Mouse (Mus musculus) intestine, embryonic 16.5 days (tissue): ENCODE data around the gene Fntb. TPM values are rescaled to one million over a fixed set of nuclear protein-coding genes. Genes with fewer than 3 reads are reported as not detected.

Experiments
- ATAC-seq: fragments of 200-750 bp; cut with Nextera tagmentation; 2 replicates; pipeline ENCODE4 v1.8.0; 2017; ENCODE audit warnings: moderate TSS enrichment, moderate library complexity
- H3K27ac ChIP-seq: fragments of 300-500 bp; sonication (generic); 2 replicates; pipeline ENCODE4 v1.5.1; 2014; ENCODE audit warnings: mild to moderate bottlenecking, low read length
- H3K27me3 ChIP-seq: fragments of 300-500 bp; sonication (generic); replicated peaks from 2 replicates; pipeline ENCODE4 v1.6.1; 2014; ENCODE audit warnings: low read length, control low read depth, mixed read lengths; ENCODE audit not compliant: control insufficient read depth, insufficient read depth
- H3K36me3 ChIP-seq: fragments of 300-500 bp; sonication (generic); 2 replicates; pipeline ENCODE4 v1.6.1; 2014; ENCODE audit warnings: low read length, control low read depth; ENCODE audit not compliant: control insufficient read depth, insufficient read depth
- H3K4me1 ChIP-seq: fragments of 300-500 bp; sonication (generic); 2 replicates; pipeline ENCODE4 v1.6.1; 2014; ENCODE audit warnings: low read length, control low read depth, mixed read lengths; ENCODE audit not compliant: control insufficient read depth, insufficient read depth
- H3K4me2 ChIP-seq: fragments of 300-500 bp; sonication (generic); 2 replicates; pipeline ENCODE4 v1.6.1; 2014; ENCODE audit warnings: low read depth, low read length, control low read depth
- H3K4me3 ChIP-seq: fragments of 300-500 bp; sonication (generic); 2 replicates; pipeline ENCODE4 v1.5.1; 2014; ENCODE audit warnings: mild to moderate bottlenecking, low read length
- H3K9ac ChIP-seq: fragments of 300-500 bp; sonication (generic); 2 replicates; pipeline ENCODE4 v1.6.1; 2014; ENCODE audit warnings: low read depth, low read length
- H3K9me3 ChIP-seq: fragments of 300-500 bp; sonication (generic); 2 replicates; pipeline ENCODE4 v1.6.1; 2016; ENCODE audit warnings: low read length, control low read depth; ENCODE audit not compliant: control insufficient read depth
- WGBS: fragments of 180-500 bp; shearing (Covaris S2); extraction: QIAGEN DNeasy Blood & Tissue Kit; methylation state at CpG from one replicate; pipeline ENCODE4 v1.1.7; 2014; 5-methylcytosine and 5-hydroxymethylcytosine counted together
- polyA plus RNA-seq: library from polyadenylated mRNA; unstranded; fragments of >200 nt; fragmentation: Nextera tagmentation; extraction: Ambion mirVana; gene quantifications from 2 replicates; pipeline ENCODE4 v1.2.1, GENCODE M21; 2015

Gene Fntb
- polyA plus RNA-seq, 1 experiment from 2014 or later, result 29.5 TPM

- no peak overlapping the region for H3K9ac ChIP-seq
- no peak overlapping the region for H3K27ac ChIP-seq
- no peaks in the 10 kb centered on the region for H3K4me1 ChIP-seq
- H3K9me3 ChIP-seq, result no peaks in the 10 kb centered on the region
- H3K4me3 ChIP-seq, result no peak overlapping the region
- H3K27me3 ChIP-seq, result no peaks in the 10 kb centered on the region
- ATAC-seq, result no peak
- peaks cover 13% of the 10 kb centered on the region; the same call in 1 of the 2 replicates for H3K36me3 ChIP-seq
- H3K4me2 ChIP-seq, result no peak overlapping the region
- 99% methylated on average over 3 of the region's 3 CpGs for WGBS
Measured at GRCm38 (mm10) chr12:76947487-76947886, 182.1 kb downstream of the Fntb start.

DNA sequence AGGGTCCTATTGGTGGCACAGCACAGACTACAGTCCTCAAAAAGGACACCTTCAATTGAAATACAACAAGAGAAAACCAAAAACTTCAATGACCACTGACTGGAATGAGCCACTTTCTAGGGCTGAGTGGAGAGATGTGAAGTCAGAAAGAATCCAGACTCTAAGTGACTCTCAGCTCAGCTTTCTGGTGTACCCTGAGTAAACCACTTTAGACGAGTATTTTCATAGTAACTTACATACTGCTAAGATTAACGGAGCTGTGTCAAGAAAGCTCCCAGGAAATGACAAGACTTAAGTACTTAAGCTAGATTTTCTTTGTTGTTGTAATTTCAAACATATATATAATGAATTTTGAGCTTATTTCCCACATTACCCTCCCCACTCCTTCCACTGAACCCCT, 182.8 kb downstream of the Fntb start:
- Histone ChIP-seq H3K27me3 (no peaks in the 10 kb centered on the region), H3K36me3 (peaks cover 13% of the 10 kb centered on the region; the same call in 1 of the 2 replicates), H3K9ac (no peak overlapping the region), H3K27ac (no peak overlapping the region), H3K9me3 (no peaks in the 10 kb centered on the region), H3K4me1 (no peaks in the 10 kb centered on the region), H3K4me3 (no peak overlapping the region), H3K4me2 (no peak overlapping the region)
- ATAC-seq, result no peak
- WGBS, result 84% methylated on average over 2 of the region's 2 CpGs

DNA sequence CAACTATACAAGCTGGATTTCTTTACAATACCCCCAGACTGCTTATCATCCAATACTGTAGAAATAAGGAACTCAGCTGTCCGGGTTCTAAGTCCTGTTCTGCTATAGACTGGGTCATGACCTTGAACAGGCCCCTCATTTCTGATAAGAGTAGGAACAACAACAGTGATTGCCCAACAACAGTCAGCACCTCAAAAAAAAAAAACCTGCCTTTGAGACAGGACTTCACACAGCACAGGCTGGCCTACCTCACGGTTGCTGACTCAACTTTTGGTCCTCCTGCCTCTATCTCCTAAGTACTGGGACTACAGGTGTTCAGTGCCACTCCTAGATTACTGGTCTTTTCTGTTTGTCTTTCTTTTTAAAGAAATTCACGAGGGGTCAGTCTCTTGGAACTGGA, 183.4 kb downstream of the Fntb start:
- H3K27ac ChIP-seq, result no peak overlapping the region
- no peaks in the 10 kb centered on the region for H3K4me1 ChIP-seq
- no peak overlapping the region for H3K4me3 ChIP-seq
- H3K36me3 ChIP-seq, result peaks cover 13% of the 10 kb centered on the region; the same call in 1 of the 2 replicates
- ATAC-seq, result peak; percentile 93
- no peaks in the 10 kb centered on the region for H3K27me3 ChIP-seq
- no peak overlapping the region for H3K9ac ChIP-seq
- H3K9me3 ChIP-seq, result no peaks in the 10 kb centered on the region
- WGBS, result 52% methylated on average over 3 of the region's 3 CpGs
- no peak overlapping the region for H3K4me2 ChIP-seq

- 86% methylated on average over 5 of the region's 5 CpGs for WGBS
- Histone ChIP-seq H3K27me3 (no peaks in the 10 kb centered on the region), H3K9ac (no peak overlapping the region), H3K27ac (no peak overlapping the region), H3K4me2 (no peak overlapping the region), H3K4me1 (peaks cover 11% of the 10 kb centered on the region), H3K36me3 (peaks cover 13% of the 10 kb centered on the region; the same call in 1 of the 2 replicates), H3K9me3 (no peaks in the 10 kb centered on the region), H3K4me3 (no peak overlapping the region)
- ATAC-seq, result no peak
Measured at GRCm38 (mm10) chr12:76950330-76950729, 184.9 kb downstream of the Fntb start.

DNA sequence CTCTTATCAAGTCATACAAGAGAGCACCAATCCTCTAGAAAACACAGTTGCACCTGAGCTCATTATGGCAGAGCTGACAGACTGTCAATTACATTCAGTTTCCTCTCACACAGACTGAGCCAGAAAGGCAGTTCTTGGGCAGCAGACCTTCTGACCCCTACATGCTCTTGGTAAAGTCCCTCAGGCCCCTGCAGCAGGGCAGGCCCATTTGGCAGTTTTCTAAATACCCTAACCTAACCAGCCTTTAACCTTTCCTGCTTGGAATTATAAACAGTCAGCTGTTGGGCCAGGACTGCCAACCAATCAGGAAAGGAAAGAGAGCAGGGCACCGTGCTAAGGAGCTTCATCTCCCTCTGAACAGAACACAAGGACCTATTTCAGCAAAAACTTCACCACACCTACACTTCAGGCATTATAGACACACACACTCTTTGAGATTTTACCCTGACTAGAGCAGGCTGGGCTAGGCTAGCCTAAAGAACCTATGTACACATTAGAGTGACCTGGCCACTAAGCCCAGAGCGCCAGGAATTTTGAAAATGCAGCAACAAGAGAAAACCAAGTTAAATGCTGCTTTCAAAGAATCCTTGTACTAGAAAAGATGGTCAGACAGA, 188.5 kb downstream of the Fntb start:
- WGBS, result 63% methylated on average over 2 of the region's 2 CpGs
- H3K4me1 ChIP-seq, result peaks cover 16% of the 10 kb centered on the region
- no peak overlapping the region for H3K4me2 ChIP-seq
- H3K9me3 ChIP-seq, result no peaks in the 10 kb centered on the region
- no peak overlapping the region for H3K9ac ChIP-seq
- H3K27ac ChIP-seq, result 0 out of 2 replicates have a peak overlapping the region, but pooled peaks have one; percentile 17
- ATAC-seq, result no peak
- peaks cover 4% of the 10 kb centered on the region; the same call in 1 of the 2 replicates for H3K36me3 ChIP-seq
- no peaks in the 10 kb centered on the region for H3K27me3 ChIP-seq
- no peak overlapping the region for H3K4me3 ChIP-seq

- H3K27ac ChIP-seq, result peak overlapping the region; percentile 47
- no peaks in the 10 kb centered on the region for H3K9me3 ChIP-seq
- no peak overlapping the region for H3K4me2 ChIP-seq
- peaks cover 16% of the 10 kb centered on the region for H3K4me1 ChIP-seq
- ATAC-seq, result peak; percentile 51
- no peak overlapping the region for H3K9ac ChIP-seq
- H3K36me3 ChIP-seq, result peaks cover 4% of the 10 kb centered on the region; the same call in 1 of the 2 replicates
- no peak overlapping the region for H3K4me3 ChIP-seq
- no peaks in the 10 kb centered on the region for H3K27me3 ChIP-seq
- 59% methylated on average over 10 of the region's 10 CpGs for WGBS
Measured at GRCm38 (mm10) chr12:76954698-76955423, 189.5 kb downstream of the Fntb start.

GRCm38 (mm10) chr12:76957688-76958087, 192.3 kb downstream of the Fntb start:
- H3K4me2 ChIP-seq, result no peak overlapping the region; the same call in 1 of the 2 replicates
- WGBS, result 67% methylated on average over 5 of the region's 5 CpGs

GRCm38 (mm10) chr12:76961052-76961931, 195.9 kb downstream of the Fntb start:
- Histone ChIP-seq H3K4me2 (peak overlapping the region; percentile 85), H3K4me3 (peak overlapping the region; percentile 81), H3K27me3 (no peaks in the 10 kb centered on the region), H3K27ac (peak overlapping the region; percentile 35), H3K36me3 (no peaks in the 10 kb centered on the region; the same call in 1 of the 2 replicates), H3K9me3 (no peaks in the 10 kb centered on the region), H3K4me1 (peaks cover 7% of the 10 kb centered on the region; the same call in 1 of the 2 replicates), H3K9ac (peak overlapping the region; percentile 81)
- peak; percentile 38 for ATAC-seq
- 4% methylated on average over 43 of the region's 45 CpGs for WGBS

More at GRCm38 (mm10) chr12:76957688-76958087, 192.3 kb downstream of the Fntb start:
- Histone ChIP-seq H3K27me3 (no peaks in the 10 kb centered on the region), H3K4me1 (peaks cover 21% of the 10 kb centered on the region), H3K4me3 (no peak overlapping the region), H3K27ac (no peak overlapping the region), H3K9me3 (no peaks in the 10 kb centered on the region), H3K36me3 (no peaks in the 10 kb centered on the region; the same call in 1 of the 2 replicates), H3K9ac (no peak overlapping the region)
- no peak for ATAC-seq
